In the genomic region with DNA sequence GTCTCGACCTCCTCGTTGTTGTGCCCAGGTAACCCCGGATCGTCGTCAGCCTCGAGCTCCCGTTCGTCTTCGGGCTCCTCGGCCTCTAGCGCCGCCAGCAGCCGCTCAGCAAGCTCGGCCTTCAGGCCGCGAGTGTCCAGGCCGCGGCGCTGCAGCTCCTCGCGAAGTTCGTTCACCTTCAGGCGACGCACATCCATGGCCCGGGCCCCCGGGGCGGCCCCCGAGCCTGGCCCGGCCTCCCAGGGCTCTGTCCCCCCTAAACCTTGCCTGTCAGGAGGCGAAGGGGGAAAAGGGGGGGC, we compare ENCODE assay signal across 8 mouse cellular contexts. TPM values are rescaled to one million over a fixed set of nuclear protein-coding genes. Genes with fewer than 3 reads are reported as not detected.
A peak's percentile ranks its signal among the peaks of the same experiment; 100 is the strongest.
DNase-seq lines count a peak whose midpoint lies in the region; ATAC-seq and TF ChIP-seq lines count a peak whose summit lies in the region.

No protein-coding gene starts in this region.

- ATAC-seq in erythroblast, adult 5-6 weeks (replicated peaks; ENCODE audit: low FRiP score, poor library complexity, severe bottlenecking): no peak
- no peak for ATAC-seq in limb, embryonic 15.5 days (ENCODE audit: insufficient number of reproducible peaks, low FRiP score, low TSS enrichment, low read depth)
- no peak for ATAC-seq in stomach, postnatal 0 days (ENCODE audit: low FRiP score, low TSS enrichment)

- peak overlapping the region; percentile 83 for H3K4me2 ChIP-seq in limb, embryonic 15.5 days
- peak overlapping the region; percentile 80 for H3K4me2 ChIP-seq in stomach, postnatal 0 days (replicated peaks; ENCODE audit: low read depth)

- intact Hi-C loops in left cerebral cortex, postnatal 14 days (cut with DNase I): no loop called here

- TF ChIP-seq CTCF in testis, adult 2 months (IDR thresholded peaks at IDR 0.05; ENCODE audit: control insufficient read depth, insufficient read depth, insufficient replicate concordance, low read depth, low read length): no peak
- peak; percentile 63 for TF ChIP-seq CTCF in stomach, postnatal 0 days (IDR thresholded peaks at IDR 0.05; ENCODE audit: low read depth)

- no peaks in the 10 kb centered on the region for H3K9me3 ChIP-seq in erythroblast, embryonic 14.5 days (ENCODE audit: control insufficient read depth, low read length)
- no peaks in the 10 kb centered on the region for H3K9me3 ChIP-seq in limb, embryonic 15.5 days
- no peaks in the 10 kb centered on the region for H3K9me3 ChIP-seq in stomach, postnatal 0 days (ENCODE audit: control insufficient read depth, low read length)

- TF ChIP-seq POLR2A in testis, adult 2 months (IDR thresholded peaks at IDR 0.05; ENCODE audit: control insufficient read depth, low read depth, low read length): no peak

- peak overlapping the region; percentile 98 for H3K27ac ChIP-seq in testis, adult 2 months (ENCODE audit: control insufficient read depth, insufficient read depth, low read depth, low read length)
- peak overlapping the region; percentile 99 for H3K27ac ChIP-seq in limb, embryonic 15.5 days
- H3K27ac ChIP-seq in stomach, postnatal 0 days (replicated peaks): peak overlapping the region; percentile 99

- peaks cover 43% of the 10 kb centered on the region for H3K4me1 ChIP-seq in erythroblast, embryonic 14.5 days (ENCODE audit: control insufficient read depth)
- H3K4me1 ChIP-seq in testis, adult 2 months (ENCODE audit: control insufficient read depth, insufficient read depth, low read length): peaks cover 10% of the 10 kb centered on the region
- H3K4me1 ChIP-seq in limb, embryonic 15.5 days: peaks cover 16% of the 10 kb centered on the region
- 0 out of 2 replicates have a peak, but pooled peaks cover 3% of the 10 kb centered on the region for H3K4me1 ChIP-seq in stomach, postnatal 0 days (replicated peaks; ENCODE audit: control insufficient read depth, insufficient read depth)

- TF ChIP-seq EP300 in stomach, postnatal 0 days (optimal IDR thresholded peaks at IDR 0.05): no peak

- peak overlapping the region; percentile 98 for H3K9ac ChIP-seq in limb, embryonic 15.5 days
- peak overlapping the region; percentile 99 for H3K9ac ChIP-seq in stomach, postnatal 0 days (ENCODE audit: low read length)

- peaks cover 42% of the 10 kb centered on the region for H3K36me3 ChIP-seq in erythroblast, embryonic 14.5 days (ENCODE audit: control insufficient read depth)
- peaks cover 1% of the 10 kb centered on the region; the same call in 1 of the 2 replicates for H3K36me3 ChIP-seq in testis, adult 2 months (ENCODE audit: control insufficient read depth, insufficient read depth, low read length)
- peaks cover 44% of the 10 kb centered on the region for H3K36me3 ChIP-seq in limb, embryonic 15.5 days
- peaks cover 3% of the 10 kb centered on the region; the same call in 1 of the 2 replicates for H3K36me3 ChIP-seq in stomach, postnatal 0 days (ENCODE audit: control insufficient read depth, insufficient read depth, low read length)

- peaks cover 8% of the 10 kb centered on the region for H3K27me3 ChIP-seq in erythroblast, embryonic 14.5 days (ENCODE audit: control insufficient read depth)
- H3K27me3 ChIP-seq in testis, adult 2 months (ENCODE audit: control insufficient read depth, insufficient read depth, low read length): no peaks in the 10 kb centered on the region
- H3K27me3 ChIP-seq in limb, embryonic 15.5 days: no peaks in the 10 kb centered on the region
- H3K27me3 ChIP-seq in stomach, postnatal 0 days (ENCODE audit: control insufficient read depth, insufficient read depth, low read length): no peaks in the 10 kb centered on the region

- 0% methylated on average over 30 of the region's 30 CpGs for WGBS in limb, embryonic 15.5 days
- WGBS in stomach, postnatal 0 days: under 1% methylated on average over 30 of the region's 30 CpGs

- peak overlapping the region; percentile 100 for H3K4me3 ChIP-seq in erythroblast, embryonic 14.5 days (replicated peaks)
- peak overlapping the region; percentile 95 for H3K4me3 ChIP-seq in testis, adult 2 months (ENCODE audit: control insufficient read depth, low read depth, low read length)
- peak overlapping the region; percentile 91 for H3K4me3 ChIP-seq in limb, embryonic 15.5 days
- H3K4me3 ChIP-seq in stomach, postnatal 0 days (ENCODE audit: low read depth, low read length): peak overlapping the region; percentile 94

- no peak for DNase-seq in testis, postnatal 10 days (ENCODE audit: low spot score)
- DNase-seq in stomach, postnatal 0 days (ENCODE audit: low spot score): no peak
- no peak for DNase-seq in left cerebral cortex, postnatal 14 days (ENCODE audit: low spot score in 2 of 2)
- no peak for DNase-seq in thymus, adult 18-20 months

RNA-seq across cellular contexts. Expression of a gene that starts 0.2 kb away (rescaled TPM):
- polyA plus RNA-seq in erythroblast, embryonic 14.5 days (2012): 32.8 and 36.7 TPM in 2 replicates
- 45.2 and 59.1 TPM in 2 replicates for total RNA-seq in erythroblast, adult 5-6 weeks (2015; ENCODE audit: low replicate concordance)
- total RNA-seq in erythroblast, adult 5-6 weeks (2017; ENCODE audit: low replicate concordance): 79.3 and 99.9 TPM in 2 replicates
- polyA plus RNA-seq in testis, adult 2 months (2012; rRNA removed): 79.0 and 82.5 TPM in 2 replicates
- 46.3 and 53.7 TPM in 2 replicates for polyA plus RNA-seq in limb, embryonic 15.5 days (2015; fragmentation: Nextera tagmentation; extraction: Ambion mirVana)
- polyA plus RNA-seq in stomach, postnatal 0 days (2015; fragmentation: Nextera tagmentation; extraction: Ambion mirVana): 25.9 and 27.5 TPM in 2 replicates
- total RNA-seq in left cerebral cortex, postnatal 14 days (2021): 100 to 1,000 TPM; 102 to 103 TPM

RNA-seq across cellular contexts. Expression of a gene that starts 34.1 kb away (rescaled TPM):
- polyA plus RNA-seq in erythroblast, embryonic 14.5 days (2012): 0.26 and 0.61 TPM in 2 replicates
- 28.2 and 35.7 TPM in 2 replicates for total RNA-seq in erythroblast, adult 5-6 weeks (2015; ENCODE audit: low replicate concordance)
- total RNA-seq in erythroblast, adult 5-6 weeks (2017; ENCODE audit: low replicate concordance): 20.2 and 22.2 TPM in 2 replicates
- 20.8 and 23.7 TPM in 2 replicates for polyA plus RNA-seq in testis, adult 2 months (2012; rRNA removed)
- 131 and 133 TPM in 2 replicates for polyA plus RNA-seq in limb, embryonic 15.5 days (2015; fragmentation: Nextera tagmentation; extraction: Ambion mirVana)
- polyA plus RNA-seq in stomach, postnatal 0 days (2015; fragmentation: Nextera tagmentation; extraction: Ambion mirVana): 52.8 and 53.4 TPM in 2 replicates
- total RNA-seq in left cerebral cortex, postnatal 14 days (2021): 10 to 100 TPM; 35.9 to 38.8 TPM

RNA-seq across cellular contexts. Expression of a gene that starts 35.5 kb away (rescaled TPM):
- polyA plus RNA-seq in erythroblast, embryonic 14.5 days (2012): 8.8 and 9.3 TPM in 2 replicates
- 19.0 and 22.3 TPM in 2 replicates for total RNA-seq in erythroblast, adult 5-6 weeks (2015; ENCODE audit: low replicate concordance)
- 14.7 and 17.7 TPM in 2 replicates for total RNA-seq in erythroblast, adult 5-6 weeks (2017; ENCODE audit: low replicate concordance)
- 73.5 and 74.3 TPM in 2 replicates for polyA plus RNA-seq in testis, adult 2 months (2012; rRNA removed)
- 23.1 and 23.4 TPM in 2 replicates for polyA plus RNA-seq in limb, embryonic 15.5 days (2015; fragmentation: Nextera tagmentation; extraction: Ambion mirVana)
- 7.9 and 10.2 TPM in 2 replicates for polyA plus RNA-seq in stomach, postnatal 0 days (2015; fragmentation: Nextera tagmentation; extraction: Ambion mirVana)
- 10 to 100 TPM; 56.2 to 56.7 TPM for total RNA-seq in left cerebral cortex, postnatal 14 days (2021)

Comparison
In these comparisons a context has a peak if more than half of its experiments do, and no peak if none do; other contexts are left out.
1. RNA of a gene that starts 34.1 kb away (polyA plus RNA-seq): 131 to 133 TPM in limb, embryonic 15.5 days, 52.8 to 53.4 TPM in stomach, postnatal 0 days and 20.8 to 23.7 TPM in testis, adult 2 months; 0.26 to 0.61 TPM in erythroblast, embryonic 14.5 days; every median in the first group is over 10 times any median in the second.
2. Peak in every context shown above with its lines, with median percentiles within 50 percentile points of each other: H3K4me3 ChIP-seq and H3K27ac ChIP-seq.